Mouse (Mus musculus) ES-E14 (cell line): ENCODE data around the gene Top2a. TPM values are rescaled to one million over a fixed set of nuclear protein-coding genes. Genes with fewer than 3 reads are reported as not detected.

Experiments used
- DNase-seq: peaks from one replicate; pipeline ENCODE4 v3.0.0-alpha.2; 2013; ENCODE audit warnings: low read depth, low spot score
- H3K27ac ChIP-seq: 2 replicates; pipeline ENCODE4 v1.5.1; 2012; ENCODE audit warnings: low read depth, mild to moderate bottlenecking, low read length, moderate library complexity, mixed read lengths; ENCODE audit not compliant: poor library complexity, insufficient read depth, severe bottlenecking
- H3K36me3 ChIP-seq: 2 replicates; pipeline ENCODE4 v1.6.1; 2012; ENCODE audit warnings: mild to moderate bottlenecking, low read length, moderate library complexity, mixed read lengths; ENCODE audit not compliant: control insufficient read depth, poor library complexity, insufficient read depth, severe bottlenecking
- H3K4me1 ChIP-seq, 2 experiments: fragments of 150-350 bp in 1 of 2; sonication (generic) in 1 of 2; 2 replicates each; pipeline ENCODE4 v1.6.1; 2012; ENCODE audit warnings: low read length in 2 of 2, mild to moderate bottlenecking in 1 of 2, mixed read lengths in 1 of 2; ENCODE audit not compliant: control insufficient read depth in 2 of 2, insufficient read depth in 2 of 2, poor library complexity in 1 of 2
- H3K4me3 ChIP-seq, 2 experiments: fragments of 150-350 bp in 1 of 2; sonication (generic) in 1 of 2; 2 replicates each; pipeline ENCODE4 v1.5.1; 2012; ENCODE audit warnings: low read length in 2 of 2, low read depth in 1 of 2, mild to moderate bottlenecking in 1 of 2, mixed read lengths in 1 of 2; ENCODE audit not compliant: insufficient read depth in 1 of 2, poor library complexity in 1 of 2, severe bottlenecking in 1 of 2
- H3K9ac ChIP-seq: 2 replicates; pipeline ENCODE4 v1.6.1; 2012; ENCODE audit warnings: low read depth, mild to moderate bottlenecking, low read length, mixed read lengths; ENCODE audit not compliant: poor library complexity, insufficient read depth, severe bottlenecking
- H3K9me3 ChIP-seq: fragments of 150-350 bp; sonication (generic); 2 replicates; pipeline ENCODE4 v1.6.1; 2012; ENCODE audit warnings: low read depth, mild to moderate bottlenecking, low read length; ENCODE audit not compliant: control insufficient read depth, insufficient read depth
- CHD2 ChIP-seq: IDR thresholded peaks from 2 replicates; pipeline ENCODE4 v1.6.1; 2014; ENCODE audit warnings: mild to moderate bottlenecking, low read depth, low read length, inconsistent platforms
- HCFC1 ChIP-seq: IDR thresholded peaks from 2 replicates; pipeline ENCODE4 v1.6.1; 2012; ENCODE audit warnings: low read length, inconsistent platforms, borderline replicate concordance; ENCODE audit not compliant: insufficient read depth
- MAFK ChIP-seq: IDR thresholded peaks from 2 replicates; pipeline ENCODE4 v1.6.1; 2014; ENCODE audit warnings: mild to moderate bottlenecking, low read depth, low read length, inconsistent platforms; ENCODE audit not compliant: insufficient read depth
- ZC3H11A ChIP-seq: IDR thresholded peaks from 2 replicates; pipeline ENCODE4 v1.6.1; 2012; ENCODE audit warnings: low read depth, mild to moderate bottlenecking, inconsistent platforms, low read length, borderline replicate concordance
- ZNF384 ChIP-seq: IDR thresholded peaks from 2 replicates; pipeline ENCODE4 v1.6.1; 2012; ENCODE audit warnings: low read depth, low read length, inconsistent platforms
- in situ Hi-C, 2 experiments: fragments of 600-800 bp; cut with MboI; formaldehyde crosslinking; loops; one replicate each; pipeline ENCODE4 v1.15.1; 2025; ENCODE audit warnings: low sequenced_read_pairs in 2 of 2, inconsistent platforms in 1 of 2; ENCODE audit not compliant: unreplicated experiment in 2 of 2
- total RNA-seq: library from RNA; depleted of rRNA; stranded (reverse); fragments of 300-350 nt; gene quantifications from 2 replicates; pipeline ENCODE4 v1.2.3, GENCODE M21; 2012

The Top2a gene
- total RNA-seq, 1 experiment, result 353 TPM

GRCm38 (mm10) chr11:99067591-99067990, 43.6 kb upstream of the Top2a start:
- DNase-seq, result no peak
- H3K9ac ChIP-seq, result no peak overlapping the region
- H3K4me1 ChIP-seq, result peaks cover 2 to 11% of the 10 kb centered on the region in 2 experiments; a peak in 2 of 4 replicates
- H3K4me3 ChIP-seq, result no peak overlapping the region
- no peaks in the 10 kb centered on the region for H3K9me3 ChIP-seq
- in situ Hi-C loops, result no loop called here
- TF ChIP-seq ZNF384, result no peak
- no peak for TF ChIP-seq MAFK
- TF ChIP-seq ZC3H11A, result no peak
- H3K36me3 ChIP-seq, result no peaks in the 10 kb centered on the region
- H3K27ac ChIP-seq, result no peak overlapping the region

GRCm38 (mm10) chr11:99065979-99066378, 42.0 kb upstream of the Top2a start:
- Histone ChIP-seq H3K9ac (no peak overlapping the region), H3K4me3 (no peak overlapping the region), H3K9me3 (no peaks in the 10 kb centered on the region), H3K4me1 (peaks cover 6 to 13% of the 10 kb centered on the region in 2 experiments; a peak in 2 of 4 replicates), H3K27ac (no peak overlapping the region), H3K36me3 (no peaks in the 10 kb centered on the region)
- TF ChIP-seq MAFK, result no peak
- no peak for TF ChIP-seq CHD2
- no peak for TF ChIP-seq ZC3H11A
- TF ChIP-seq HCFC1, result no peak
- no peak for TF ChIP-seq ZNF384
- DNase-seq, result peak; percentile 70
- in situ Hi-C loops, result no loop called here

GRCm38 (mm10) chr11:99065353-99065752, 41.4 kb upstream of the Top2a start:
- H3K9ac ChIP-seq, result no peak overlapping the region
- no peak overlapping the region for H3K27ac ChIP-seq
- H3K4me1 ChIP-seq, result peaks cover 6 to 14% of the 10 kb centered on the region in 2 experiments; a peak in 2 of 4 replicates
- DNase-seq, result no peak
- TF ChIP-seq CHD2 (no peak), MAFK (no peak), HCFC1 (no peak), ZC3H11A (peak; percentile 5; the same call in 1 of the 2 replicates), ZNF384 (no peak)
- no peak overlapping the region for H3K4me3 ChIP-seq
- H3K36me3 ChIP-seq, result no peaks in the 10 kb centered on the region
- H3K9me3 ChIP-seq, result no peaks in the 10 kb centered on the region
- in situ Hi-C loops, result no loop called here

- in situ Hi-C loops, result no loop called here
Observed at GRCm38 (mm10) chr11:99063406-99064131, 39.6 kb upstream of the Top2a start.

More at GRCm38 (mm10) chr11:99063406-99064131, 39.6 kb upstream of the Top2a start:
- peaks cover 6 to 19% of the 10 kb centered on the region in 2 experiments; a peak in 2 of 4 replicates for H3K4me1 ChIP-seq
- H3K9ac ChIP-seq, result no peak overlapping the region
- H3K4me3 ChIP-seq, result no peak overlapping the region
- no peak overlapping the region for H3K27ac ChIP-seq
- no peaks in the 10 kb centered on the region for H3K9me3 ChIP-seq
- TF ChIP-seq CHD2 (no peak), MAFK (no peak)
- H3K36me3 ChIP-seq, result no peaks in the 10 kb centered on the region
- no peak for DNase-seq
